Mouse (Mus musculus): ENCODE results near the gene Aunip.

Gene Aunip

GRCm38 (mm10) chr4:134515614-134516013 lies 4.8 kb downstream of the Aunip start:
- DNase-seq (ENCODE audit: low spot score) = no peak

GRCm38 (mm10) chr4:134516981-134517380 lies 6.2 kb downstream of the Aunip start:
- no peak for DNase-seq (ENCODE audit: low spot score)

GRCm38 (mm10) chr4:134517719-134518118 lies 6.9 kb downstream of the Aunip start:
- no peak for DNase-seq (ENCODE audit: low spot score)

DNA sequence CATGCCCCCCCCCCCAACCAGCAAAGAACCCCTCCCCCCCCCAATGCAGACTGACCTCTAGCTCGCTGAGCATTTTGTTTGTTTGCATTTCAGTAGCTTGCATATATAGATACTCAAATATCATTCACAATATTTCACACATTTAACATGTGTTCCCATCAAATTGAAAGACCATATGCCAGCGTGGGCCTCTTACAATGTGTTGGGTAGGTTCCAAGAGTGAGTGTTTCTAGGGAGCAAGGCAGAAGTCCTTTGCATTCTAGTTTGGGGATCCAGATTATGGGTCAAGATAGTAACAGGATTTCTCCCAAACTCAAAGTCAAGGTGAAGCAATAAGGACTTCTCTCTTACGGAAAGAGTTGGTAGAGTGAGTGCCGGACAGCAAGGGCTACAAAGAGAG lies 7.7 kb downstream of the Aunip start:
- no peak for DNase-seq (ENCODE audit: low spot score)

GRCm38 (mm10) chr4:134519281-134519680 lies 8.5 kb downstream of the Aunip start:
- no peak for DNase-seq (ENCODE audit: low spot score)

DNA sequence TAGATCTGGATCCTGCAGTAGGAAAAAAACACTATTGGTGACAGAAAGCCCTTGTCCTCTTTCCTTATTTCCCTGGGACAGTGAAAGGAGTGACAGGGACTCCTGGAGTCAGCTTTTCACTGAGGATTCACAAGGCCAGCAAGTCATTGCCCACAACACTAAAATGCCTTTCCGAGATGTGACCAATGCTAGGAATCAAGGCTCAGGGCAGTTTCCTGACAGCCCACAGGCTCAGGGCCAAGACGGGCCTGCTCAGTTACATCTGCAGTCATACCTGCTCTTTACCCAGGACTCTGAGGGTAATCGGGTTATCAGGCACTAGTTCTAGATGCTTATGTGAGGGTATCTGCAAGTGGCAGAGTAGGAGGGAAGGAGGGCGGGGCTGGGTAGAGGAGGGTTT lies 12.6 kb downstream of the Aunip start:
- DNase-seq (ENCODE audit: low spot score) = no peak

DNA sequence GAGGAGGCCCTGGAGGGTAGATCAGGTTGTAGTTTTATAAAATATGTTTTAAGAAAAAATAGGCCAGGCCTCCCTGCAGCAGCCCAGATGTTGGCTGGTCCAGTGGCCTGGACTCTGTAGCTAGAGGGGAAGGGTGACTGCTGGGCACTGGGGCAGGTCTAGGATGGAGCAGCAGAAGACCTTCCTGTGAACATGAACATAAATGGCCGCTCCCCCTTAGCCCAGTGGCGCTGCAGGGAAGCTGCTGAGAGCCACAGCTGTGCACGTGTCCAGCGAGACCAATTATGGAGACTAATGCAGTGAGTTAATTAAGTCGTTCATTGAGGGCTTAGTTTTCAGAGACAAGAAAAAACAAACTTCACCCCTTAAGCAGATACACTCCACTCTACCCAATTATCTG lies 15.0 kb downstream of the Aunip start:
- no peak for DNase-seq (ENCODE audit: low spot score)

- DNase-seq (ENCODE audit: low spot score) = no peak
Measured at GRCm38 (mm10) chr4:134526220-134526619, 15.4 kb downstream of the Aunip start.

DNA sequence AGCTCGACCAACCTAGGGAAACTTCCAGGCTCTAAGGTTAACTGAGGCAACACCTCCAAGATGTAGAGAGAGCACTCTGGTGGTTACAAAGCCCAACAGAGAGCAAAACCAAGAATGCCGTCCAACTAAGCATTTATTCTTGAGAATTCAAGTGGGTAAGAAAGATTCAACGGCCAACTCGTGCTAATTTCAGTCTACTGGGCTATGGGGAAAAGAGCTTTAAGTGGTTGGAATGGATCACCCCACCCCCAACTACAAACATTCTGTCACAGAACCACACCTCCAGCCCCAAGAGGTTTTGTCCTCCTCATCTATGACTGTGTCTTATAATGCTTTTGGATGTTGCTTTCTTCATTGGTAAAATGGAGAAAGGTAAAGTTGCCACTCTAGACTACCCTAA lies 22.1 kb downstream of the Aunip start:
- no peak for DNase-seq (ENCODE audit: low spot score)

DNA sequence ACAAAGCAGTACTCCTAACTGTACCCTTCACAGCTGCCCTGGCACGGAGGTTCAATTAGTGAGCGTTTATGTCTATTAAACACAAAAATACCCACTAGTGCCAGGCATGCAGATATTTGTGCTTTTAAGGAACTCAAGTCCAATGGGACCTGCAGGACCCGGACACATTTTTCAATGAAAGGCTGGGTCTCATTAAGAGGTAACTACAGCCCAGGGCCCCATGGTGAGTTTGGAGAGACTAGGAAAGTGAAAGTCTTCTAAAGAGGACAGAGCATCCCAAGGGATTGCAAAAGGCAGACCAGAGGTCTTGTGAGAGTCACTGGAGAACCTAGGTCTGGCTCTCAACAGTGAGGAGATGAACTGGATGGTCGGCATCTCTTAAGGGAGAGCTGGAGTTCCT lies 22.6 kb downstream of the Aunip start:
- no peak for DNase-seq (ENCODE audit: low spot score)

DNA sequence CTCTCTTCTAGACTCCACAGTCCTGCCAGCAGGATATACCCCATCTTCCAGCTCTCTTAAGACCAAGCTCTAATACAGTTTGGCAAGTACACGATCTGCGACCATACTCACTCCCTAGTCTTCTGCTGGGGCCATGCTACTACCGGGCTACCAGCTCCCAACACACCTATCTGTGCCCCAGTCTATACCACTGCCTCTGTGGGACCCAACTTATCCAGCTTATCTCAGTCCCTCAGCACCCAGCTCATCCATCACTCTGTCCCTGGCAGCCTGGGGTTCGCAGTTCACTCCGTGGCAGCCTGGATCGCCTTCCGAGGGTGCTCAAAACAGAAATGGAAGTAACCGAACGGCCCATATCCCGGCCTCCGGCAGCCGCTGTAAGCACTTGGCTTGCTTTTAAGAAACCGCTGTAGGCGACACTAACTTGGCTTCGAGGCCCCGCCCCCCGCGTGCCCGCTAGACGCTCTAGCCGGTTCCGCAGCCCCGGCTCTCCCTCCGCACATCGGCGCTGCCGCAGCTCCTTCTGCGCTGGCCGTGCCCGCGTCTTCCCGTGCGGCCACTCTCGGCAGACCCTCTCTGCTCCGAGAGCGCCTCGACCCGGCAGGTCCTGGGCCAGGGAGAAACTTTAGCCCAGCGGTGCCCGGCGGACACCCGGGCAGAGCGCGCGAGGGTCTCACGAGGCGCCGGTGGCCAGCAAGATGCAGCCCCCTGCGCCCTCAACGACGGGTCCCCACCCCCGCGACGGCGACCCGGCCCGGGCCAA lies 23.5 kb downstream of the Aunip start:
- DNase-seq (ENCODE audit: low spot score) = peak; percentile 69

DNA sequence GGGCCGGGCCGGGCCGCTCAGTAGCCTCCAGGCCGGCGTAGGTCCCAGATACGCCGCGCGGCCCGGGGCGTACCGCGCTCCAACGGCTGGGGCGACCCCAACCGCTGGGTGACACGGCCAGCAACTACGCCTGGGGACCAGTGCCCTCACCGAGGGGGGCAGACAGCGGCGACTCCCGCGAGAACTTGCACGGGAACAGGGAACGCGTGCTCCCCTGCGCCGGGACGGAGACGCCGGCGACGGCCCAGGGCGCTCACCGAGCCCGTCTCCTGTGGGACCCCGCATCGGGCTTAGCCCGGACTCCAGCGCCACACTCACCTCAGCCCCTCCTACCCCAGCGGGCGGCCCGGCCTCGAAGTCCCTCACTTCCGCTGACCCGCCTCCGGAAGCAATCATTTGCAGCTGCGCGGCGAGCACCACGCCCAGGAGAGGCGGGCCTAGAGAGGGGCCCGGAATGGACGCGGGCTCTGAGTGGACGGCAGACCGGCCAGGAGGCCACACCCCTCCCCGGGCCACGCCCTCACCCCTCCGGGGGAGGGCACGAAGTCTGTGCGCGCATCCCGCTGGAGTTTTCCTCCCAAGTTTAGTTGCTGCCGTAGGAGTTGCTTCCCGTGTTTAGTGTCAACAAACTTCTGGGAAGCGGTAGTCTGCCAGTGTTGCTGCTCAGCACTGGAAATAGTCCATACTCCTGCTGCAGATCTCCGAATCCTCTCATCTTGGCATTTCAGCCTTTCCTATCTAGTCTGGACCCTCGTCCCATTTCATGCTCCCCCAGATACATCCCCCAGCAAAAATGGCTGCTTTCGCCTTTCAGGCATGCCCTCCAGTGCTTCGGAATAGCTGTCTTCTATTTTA lies 24.4 kb downstream of the Aunip start, which contains the start of gene Mtfr1l:
Gene Mtfr1l, minus strand, starts transcription at position 456 of the 855 bp plus-strand sequence.
- peak; percentile 95 for DNase-seq (ENCODE audit: low spot score)

GRCm38 (mm10) chr4:134535787-134536151 lies 25.0 kb downstream of the Aunip start:
- peak; percentile 48 for DNase-seq (ENCODE audit: low spot score)

GRCm38 (mm10) chr4:134538997-134539580 lies 28.3 kb downstream of the Aunip start:
- no peak for DNase-seq (ENCODE audit: low spot score)

GRCm38 (mm10) chr4:134542726-134543125 lies 31.9 kb downstream of the Aunip start:
- no peak for DNase-seq (ENCODE audit: low spot score)

GRCm38 (mm10) chr4:134543261-134543660 lies 32.5 kb downstream of the Aunip start:
- DNase-seq (ENCODE audit: low spot score) = peak; percentile 85

- DNase-seq (ENCODE audit: low spot score) = peak; percentile 35
Measured at GRCm38 (mm10) chr4:134546814-134547705, 36.3 kb downstream of the Aunip start.

DNA sequence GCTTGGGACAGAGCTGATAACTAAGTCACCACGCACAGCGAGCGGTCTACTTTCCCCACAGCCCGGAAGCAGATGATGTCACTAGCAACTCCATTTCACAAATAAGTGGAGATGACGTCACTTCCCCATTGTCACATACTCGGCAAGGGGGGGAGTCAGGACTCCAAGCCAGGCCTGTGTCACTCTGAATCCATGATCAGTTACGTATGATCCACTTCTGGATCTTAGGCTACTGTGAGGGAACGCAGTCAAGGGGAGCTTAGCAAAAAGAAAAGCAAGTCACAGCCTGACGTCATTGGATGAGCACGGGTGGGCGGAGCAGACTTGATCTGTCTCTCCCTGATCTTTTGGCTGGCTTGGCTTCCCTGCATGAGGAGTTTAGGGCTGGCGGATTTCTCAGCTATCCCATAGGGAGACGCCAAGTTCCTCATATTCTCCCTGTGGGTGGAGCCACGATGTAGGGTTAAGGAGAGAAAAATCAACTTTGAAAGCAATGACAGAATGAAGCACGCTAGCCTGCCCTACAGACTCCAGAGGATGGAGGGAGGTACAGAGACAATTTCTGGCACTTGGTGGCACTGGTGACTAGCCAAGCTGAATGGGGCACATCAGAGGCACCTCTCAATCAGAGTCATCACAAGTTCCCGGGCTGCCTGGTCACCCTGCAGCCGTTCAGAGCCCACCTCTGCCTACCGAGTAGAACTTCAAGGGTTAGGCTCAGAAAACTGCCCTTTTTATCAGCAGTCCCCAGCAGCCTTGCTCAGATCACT lies 37.6 kb downstream of the Aunip start:
- peak; percentile 35 for DNase-seq (ENCODE audit: low spot score)

DNA sequence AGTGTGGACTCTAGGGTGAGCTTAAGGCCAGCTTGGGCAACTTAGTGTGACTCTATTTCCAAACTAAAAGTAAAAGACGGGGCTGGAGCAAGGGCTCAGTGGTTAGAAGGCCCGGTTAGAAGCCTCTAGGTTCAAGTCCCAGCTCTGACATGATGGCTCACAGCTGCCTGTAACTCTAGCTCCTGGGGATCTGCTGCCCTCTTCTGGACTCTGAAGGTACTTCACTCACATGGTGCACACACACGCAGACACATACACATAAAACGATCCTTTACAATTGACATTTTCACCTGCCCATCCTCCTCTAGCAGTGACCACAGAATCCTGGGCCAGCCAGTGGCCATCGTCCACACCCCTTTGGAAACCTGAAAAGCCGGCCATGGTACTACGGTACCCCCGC lies 39.1 kb downstream of the Aunip start:
- no peak for DNase-seq (ENCODE audit: low spot score)

GRCm38 (mm10) chr4:134551494-134552316 lies 40.9 kb downstream of the Aunip start, which contains the start of gene Selenon:
Selenon (minus strand) TSS chr4:134552166.
- DNase-seq (ENCODE audit: low spot score) = peak; percentile 18
